Mouse (Mus musculus) limb, embryonic 12.5 days (tissue): ENCODE results near the gene Lrp10. TPM values are rescaled to one million over a fixed set of nuclear protein-coding genes. Genes with fewer than 3 reads are reported as not detected.

Experiments used
- ATAC-seq: fragments of 200-750 bp; cut with Nextera tagmentation; 2 replicates; pipeline ENCODE4 v1.8.0; 2017; ENCODE audit warnings: low read depth, moderate TSS enrichment; ENCODE audit not compliant: insufficient number of reproducible peaks, insufficient read depth, low FRiP score, low TSS enrichment
- H3K27ac ChIP-seq: fragments of 300-500 bp; sonication (generic); 2 replicates; pipeline ENCODE4 v1.5.1; 2016; ENCODE audit warnings: mild to moderate bottlenecking, moderate library complexity
- H3K27me3 ChIP-seq: fragments of 300-500 bp; sonication (generic); 2 replicates; pipeline ENCODE4 v1.6.1; 2016; ENCODE audit warnings: mild to moderate bottlenecking, moderate library complexity
- H3K36me3 ChIP-seq: fragments of 300-500 bp; sonication (generic); 2 replicates; pipeline ENCODE4 v1.6.1; 2016; ENCODE audit warnings: mild to moderate bottlenecking, moderate library complexity
- H3K4me1 ChIP-seq: fragments of 300-500 bp; sonication (generic); replicated peaks from 2 replicates; pipeline ENCODE4 v1.6.1; 2016
- H3K4me2 ChIP-seq: fragments of 300-500 bp; sonication (generic); 2 replicates; pipeline ENCODE4 v1.6.1; 2016; ENCODE audit warnings: mild to moderate bottlenecking, moderate library complexity
- H3K4me3 ChIP-seq: fragments of 300-500 bp; sonication (generic); replicated peaks from 2 replicates; pipeline ENCODE4 v1.5.1; 2016; ENCODE audit warnings: mild to moderate bottlenecking
- H3K9ac ChIP-seq: fragments of 300-500 bp; sonication (generic); replicated peaks from 2 replicates; pipeline ENCODE4 v1.6.1; 2016; ENCODE audit warnings: mild to moderate bottlenecking, moderate library complexity
- H3K9me3 ChIP-seq: fragments of 300-500 bp; sonication (generic); 2 replicates; pipeline ENCODE4 v1.6.1; 2016; ENCODE audit warnings: mild to moderate bottlenecking, moderate library complexity
- WGBS: fragments of 180-500 bp; shearing (Covaris S2); methylation state at CpG from one replicate; pipeline ENCODE4 v1.1.7; 2016; 5-methylcytosine and 5-hydroxymethylcytosine counted together
- polyA plus RNA-seq: library from polyadenylated mRNA; unstranded; fragments of >200 nt; fragmentation: Nextera tagmentation; extraction: Ambion mirVana; gene quantifications from 2 replicates; pipeline ENCODE4 v1.2.1, GENCODE M21; 2016

The Lrp10 gene
- polyA plus RNA-seq, 1 experiment from 2014 or later, result 28.7 TPM

DNA sequence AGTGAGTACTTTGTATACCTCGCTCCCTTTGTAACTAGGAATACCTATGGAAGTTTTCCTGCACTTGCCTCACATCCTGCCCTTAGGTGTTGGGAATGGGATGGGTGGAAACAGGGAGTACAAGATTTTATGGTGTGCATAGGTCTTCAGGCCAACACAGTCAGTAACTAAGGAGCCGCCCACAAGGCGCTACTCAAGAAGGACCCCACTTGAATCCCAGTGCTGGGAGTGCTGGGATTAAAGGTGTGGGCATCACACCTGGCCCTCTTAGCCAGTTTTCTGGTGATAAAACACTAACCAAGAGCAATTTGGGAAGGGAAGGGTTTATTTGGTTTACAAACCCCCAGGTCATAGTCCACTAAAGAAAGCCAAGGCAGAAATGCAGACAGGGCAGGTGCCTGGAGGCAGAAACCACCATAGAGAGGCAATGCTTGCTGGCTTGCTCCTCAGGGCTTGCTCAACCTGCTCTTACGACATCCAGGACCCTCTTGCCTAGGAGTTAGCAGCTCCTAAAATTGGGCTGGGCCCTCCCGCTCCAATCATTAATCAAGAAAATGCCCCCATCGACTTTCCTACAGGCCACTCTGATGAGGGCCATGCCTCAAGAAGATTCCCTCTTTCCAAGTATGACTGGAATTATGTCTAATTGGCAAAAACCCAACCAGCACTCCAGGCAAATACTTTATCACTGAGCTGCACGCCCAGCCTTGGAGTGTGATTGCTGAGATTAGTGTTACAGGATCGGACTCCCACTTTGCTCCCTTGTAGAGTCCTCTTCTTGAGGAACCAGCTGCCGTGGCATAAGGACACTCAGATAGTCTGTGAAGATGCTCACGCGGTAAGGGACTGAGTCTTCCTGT is 9.0 kb upstream of the Lrp10 start:
- Histone ChIP-seq H3K9me3 (no peaks in the 10 kb centered on the region), H3K27me3 (no peaks in the 10 kb centered on the region), H3K36me3 (no peaks in the 10 kb centered on the region), H3K4me1 (no peaks in the 10 kb centered on the region), H3K4me3 (no peak overlapping the region), H3K27ac (no peak overlapping the region), H3K9ac (no peak overlapping the region), H3K4me2 (no peak overlapping the region)
- no peak for ATAC-seq
- WGBS, result 85% methylated on average over 11 of the region's 11 CpGs

DNA sequence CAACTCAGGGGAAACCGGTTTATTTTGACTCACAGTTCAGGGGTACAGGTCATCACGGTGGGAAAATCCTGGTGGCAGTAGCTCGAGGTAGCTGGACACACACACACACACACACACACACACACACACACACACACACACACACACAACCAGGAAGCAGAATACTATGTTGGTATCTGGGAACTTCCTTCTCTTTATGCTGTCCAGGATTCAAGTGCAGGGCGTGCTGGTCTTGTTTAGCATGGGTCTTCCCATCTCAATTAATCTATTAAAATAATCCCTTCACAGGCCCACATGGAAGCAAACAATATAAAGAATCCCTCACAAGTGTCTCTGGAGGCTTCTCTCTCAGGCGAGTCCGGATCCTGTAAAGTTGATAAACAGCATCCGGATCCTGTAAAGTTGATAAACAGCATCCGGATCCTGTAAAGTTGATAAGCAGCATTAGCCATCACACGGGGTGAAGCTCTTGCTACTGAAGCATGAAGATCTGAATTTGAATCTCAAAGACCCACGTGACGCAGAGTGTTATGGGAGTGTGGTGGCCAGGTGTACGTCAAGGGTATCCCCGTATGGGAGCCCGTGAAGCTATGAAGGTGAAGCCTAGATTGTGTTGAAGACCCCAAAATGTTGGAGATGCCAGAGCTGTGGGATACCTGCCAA is 5.9 kb upstream of the Lrp10 start:
- Histone ChIP-seq H3K4me1 (no peaks in the 10 kb centered on the region), H3K4me2 (no peak overlapping the region), H3K27ac (no peak overlapping the region), H3K4me3 (no peak overlapping the region), H3K9ac (no peak overlapping the region), H3K36me3 (no peaks in the 10 kb centered on the region), H3K27me3 (no peaks in the 10 kb centered on the region), H3K9me3 (no peaks in the 10 kb centered on the region)
- ATAC-seq, result no peak
- 90% methylated on average over 14 of the region's 14 CpGs for WGBS

DNA sequence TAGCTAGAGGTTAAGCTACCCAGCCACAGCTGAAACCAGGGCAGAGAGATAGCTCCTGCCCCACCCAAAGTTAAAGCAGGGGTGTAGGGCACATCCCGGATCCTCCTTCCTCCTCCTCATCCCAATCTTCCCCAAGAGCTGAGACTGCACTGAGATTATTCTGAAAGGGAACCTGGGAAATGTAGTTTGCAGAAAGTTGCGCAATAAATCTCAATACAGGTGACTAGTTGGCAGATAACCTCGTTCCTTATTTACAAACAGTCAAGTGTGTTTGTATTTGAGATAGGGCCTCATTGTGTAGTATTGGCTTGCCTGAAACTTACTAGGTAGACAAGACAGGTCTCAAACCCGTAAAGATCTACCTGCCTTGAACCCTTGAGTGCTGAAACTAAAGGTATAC is 1.8 kb upstream of the Lrp10 start:
- no peaks in the 10 kb centered on the region for H3K27me3 ChIP-seq
- WGBS, result 76% methylated on average over 4 of the region's 4 CpGs
- no peak overlapping the region for H3K4me3 ChIP-seq
- H3K36me3 ChIP-seq, result peaks cover 2% of the 10 kb centered on the region; the same call in 1 of the 2 replicates
- no peak overlapping the region for H3K27ac ChIP-seq
- H3K4me2 ChIP-seq, result no peak overlapping the region
- H3K9me3 ChIP-seq, result no peaks in the 10 kb centered on the region
- H3K4me1 ChIP-seq, result no peaks in the 10 kb centered on the region; the same call in 1 of the 2 replicates
- no peak for ATAC-seq
- no peak overlapping the region for H3K9ac ChIP-seq

DNA sequence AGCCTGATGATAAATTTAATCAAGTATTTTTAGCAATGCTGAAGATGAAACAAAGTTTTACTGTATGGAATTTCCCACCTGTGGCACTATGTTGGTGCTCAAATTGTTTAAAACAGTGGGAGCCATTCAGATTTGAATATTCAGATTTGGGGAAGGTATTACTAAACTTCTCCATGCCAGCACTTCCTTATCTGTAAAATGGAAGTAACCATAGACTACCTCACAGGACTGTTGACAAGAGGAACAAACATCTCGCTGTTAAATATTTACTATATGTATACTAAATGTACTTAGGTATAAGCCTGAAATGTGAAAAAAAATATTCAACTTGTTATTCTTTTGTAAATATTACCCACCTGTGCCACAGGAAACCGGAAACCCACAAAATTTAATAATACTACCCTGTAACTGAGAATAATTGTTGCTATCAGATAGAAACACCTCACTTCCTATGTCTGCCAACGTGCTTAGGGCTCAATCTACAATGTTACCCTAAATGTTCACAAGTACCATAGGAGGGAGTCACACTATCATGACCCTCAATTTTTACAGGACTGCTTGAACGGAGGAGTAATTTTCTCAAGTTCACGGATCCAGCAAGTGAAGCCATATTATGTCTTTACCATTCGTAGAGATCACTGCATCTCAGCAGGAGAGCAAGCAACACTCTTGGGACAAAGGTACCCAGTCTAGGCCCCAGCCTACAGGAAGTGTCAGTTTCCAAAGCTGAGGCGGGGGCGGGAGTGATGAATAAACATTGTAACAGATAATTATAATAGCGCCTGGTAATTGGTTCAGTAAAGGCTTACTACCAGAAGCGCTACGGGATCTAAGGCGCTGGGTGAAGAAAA is 604 bp upstream of the Lrp10 start:
- H3K27ac ChIP-seq, result no peak overlapping the region
- WGBS, result 13% methylated on average over 12 of the region's 12 CpGs
- H3K4me1 ChIP-seq, result no peaks in the 10 kb centered on the region; the same call in 1 of the 2 replicates
- peak overlapping the region; percentile 82 for H3K4me2 ChIP-seq
- H3K36me3 ChIP-seq, result peaks cover 14% of the 10 kb centered on the region
- ATAC-seq, result peak; percentile 22; the same call in 1 of the 2 replicates
- H3K9me3 ChIP-seq, result no peaks in the 10 kb centered on the region
- H3K9ac ChIP-seq, result peak overlapping the region; percentile 71; the same call in 1 of the 2 replicates
- H3K4me3 ChIP-seq, result peak overlapping the region; percentile 83
- H3K27me3 ChIP-seq, result no peaks in the 10 kb centered on the region

DNA sequence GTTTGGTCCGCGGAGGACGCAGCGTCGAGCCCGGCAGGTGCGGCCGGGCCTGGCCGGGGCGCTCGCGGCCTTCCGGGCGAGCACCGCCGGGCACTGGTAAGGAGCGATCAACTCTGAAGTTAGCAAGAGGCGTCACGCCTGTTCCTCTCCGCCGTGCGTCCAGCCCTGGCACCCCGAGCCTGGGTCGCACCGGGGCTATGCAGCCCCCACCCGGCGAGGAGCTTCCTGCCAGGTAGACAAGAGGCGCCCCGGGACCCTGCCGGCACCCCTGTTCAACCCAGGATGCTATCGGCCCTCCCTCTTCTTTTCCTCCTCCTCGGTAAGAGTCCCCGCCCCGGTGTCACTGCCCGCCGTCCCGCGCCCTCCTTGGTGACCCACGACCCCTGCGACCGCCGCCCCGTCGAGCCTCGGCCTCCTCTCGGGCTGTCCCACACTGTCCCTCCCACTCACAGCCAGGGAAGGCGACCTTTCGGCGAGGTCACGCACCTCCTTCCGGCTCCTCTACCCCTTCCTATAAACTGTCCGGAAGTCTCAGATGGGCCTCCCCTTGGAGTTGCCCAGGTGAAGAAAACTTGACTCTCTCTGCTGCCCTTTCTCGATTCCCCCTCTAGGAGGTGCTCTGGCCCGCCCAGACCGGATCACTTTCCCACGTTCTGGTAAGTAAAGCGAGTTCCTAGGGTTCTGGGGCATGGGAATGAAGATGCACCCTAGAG is 512 bp downstream of the Lrp10 start:
- peaks cover 25% of the 10 kb centered on the region for H3K36me3 ChIP-seq
- peak overlapping the region; percentile 71 for H3K9ac ChIP-seq
- ATAC-seq, result peak; percentile 80
- H3K4me1 ChIP-seq, result no peaks in the 10 kb centered on the region; the same call in 1 of the 2 replicates
- H3K4me2 ChIP-seq, result peak overlapping the region; percentile 82
- peak overlapping the region; percentile 83 for H3K4me3 ChIP-seq
- 2% methylated on average over 45 of the region's 57 CpGs for WGBS
- no peaks in the 10 kb centered on the region for H3K9me3 ChIP-seq
- H3K27me3 ChIP-seq, result no peaks in the 10 kb centered on the region
- H3K27ac ChIP-seq, result peak overlapping the region; percentile 69

DNA sequence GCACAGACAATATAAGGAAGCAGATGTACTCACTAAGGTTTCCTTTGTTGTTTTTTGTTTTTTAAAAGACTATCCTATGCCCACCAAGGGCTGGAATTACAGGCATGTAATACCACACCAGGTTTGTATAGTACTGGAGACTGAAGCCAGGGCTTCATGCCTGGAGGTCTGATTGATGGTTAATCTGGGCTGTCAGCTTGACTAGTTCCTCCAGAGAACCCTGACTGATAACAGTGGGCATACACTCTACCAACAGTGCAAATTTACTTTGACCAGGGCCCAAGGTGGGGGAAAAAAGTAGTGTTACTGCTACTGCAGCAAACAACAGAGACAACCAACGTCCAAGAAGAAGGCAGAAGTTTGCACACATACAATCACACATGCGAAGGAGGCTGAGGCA is 7.5 kb downstream of the Lrp10 start:
- H3K36me3 ChIP-seq, result peaks cover 44% of the 10 kb centered on the region
- no peak overlapping the region for H3K4me3 ChIP-seq
- no peak overlapping the region for H3K4me2 ChIP-seq
- peaks cover 12% of the 10 kb centered on the region for H3K4me1 ChIP-seq
- 91% methylated on average over 2 of the region's 2 CpGs for WGBS
- H3K27me3 ChIP-seq, result peaks cover 7% of the 10 kb centered on the region
- no peaks in the 10 kb centered on the region for H3K9me3 ChIP-seq
- no peak overlapping the region for H3K9ac ChIP-seq
- ATAC-seq, result no peak
- H3K27ac ChIP-seq, result no peak overlapping the region

DNA sequence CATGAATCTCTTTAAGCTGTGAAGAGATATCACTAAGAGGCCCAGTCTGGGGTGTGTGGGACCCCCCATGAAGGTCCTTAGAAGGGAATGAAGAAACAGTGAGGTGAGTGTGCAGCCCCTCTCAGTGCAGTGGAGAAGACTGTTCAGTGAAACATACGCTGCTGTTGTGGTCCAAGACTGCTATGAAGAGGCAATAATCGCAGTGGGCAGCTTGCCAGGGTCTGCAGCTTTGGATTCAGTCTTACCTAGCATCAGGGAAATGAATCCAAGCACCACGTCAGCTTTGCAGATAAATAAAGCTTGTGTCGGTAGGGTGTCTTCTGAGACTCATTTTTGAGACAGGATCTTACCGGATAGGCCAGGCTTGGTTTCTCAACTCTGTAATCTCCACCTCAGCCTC is 8.7 kb downstream of the Lrp10 start:
- no peak for ATAC-seq
- no peak overlapping the region for H3K4me3 ChIP-seq
- H3K9me3 ChIP-seq, result no peaks in the 10 kb centered on the region
- H3K27me3 ChIP-seq, result peaks cover 19% of the 10 kb centered on the region
- H3K4me2 ChIP-seq, result no peak overlapping the region
- H3K9ac ChIP-seq, result no peak overlapping the region
- WGBS, result 78% methylated on average over 5 of the region's 5 CpGs
- peaks cover 37% of the 10 kb centered on the region for H3K36me3 ChIP-seq
- 0 out of 2 replicates have a peak overlapping the region, but pooled peaks have one; percentile 23 for H3K27ac ChIP-seq
- peaks cover 17% of the 10 kb centered on the region for H3K4me1 ChIP-seq

DNA sequence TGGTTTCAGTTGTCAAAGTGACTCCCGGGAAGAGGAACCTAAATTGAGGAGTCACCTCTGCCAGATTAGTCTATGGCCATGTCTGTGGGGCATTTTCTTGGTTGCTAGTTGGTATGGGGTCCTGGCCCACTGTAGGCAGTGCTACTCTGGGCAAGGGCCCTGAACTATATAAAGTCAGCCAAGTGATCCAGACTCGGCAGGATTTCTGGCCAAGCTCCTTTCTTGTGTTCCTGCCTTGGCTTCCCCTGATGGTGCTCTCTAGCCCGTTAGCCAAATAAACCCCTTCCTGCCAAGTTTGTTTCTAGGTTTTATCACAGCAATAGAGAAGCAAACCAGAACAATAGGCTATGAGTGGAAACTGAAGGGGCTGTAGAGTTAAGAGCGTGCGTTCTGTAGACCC is 10.8 kb downstream of the Lrp10 start:
- Histone ChIP-seq H3K27me3 (peaks cover 40% of the 10 kb centered on the region), H3K4me1 (peaks cover 21% of the 10 kb centered on the region), H3K9ac (no peak overlapping the region), H3K36me3 (peaks cover 17% of the 10 kb centered on the region), H3K4me2 (no peak overlapping the region), H3K9me3 (no peaks in the 10 kb centered on the region), H3K4me3 (no peak overlapping the region), H3K27ac (no peak overlapping the region)
- ATAC-seq, result no peak
- WGBS, result 79% methylated on average over 5 of the region's 5 CpGs

DNA sequence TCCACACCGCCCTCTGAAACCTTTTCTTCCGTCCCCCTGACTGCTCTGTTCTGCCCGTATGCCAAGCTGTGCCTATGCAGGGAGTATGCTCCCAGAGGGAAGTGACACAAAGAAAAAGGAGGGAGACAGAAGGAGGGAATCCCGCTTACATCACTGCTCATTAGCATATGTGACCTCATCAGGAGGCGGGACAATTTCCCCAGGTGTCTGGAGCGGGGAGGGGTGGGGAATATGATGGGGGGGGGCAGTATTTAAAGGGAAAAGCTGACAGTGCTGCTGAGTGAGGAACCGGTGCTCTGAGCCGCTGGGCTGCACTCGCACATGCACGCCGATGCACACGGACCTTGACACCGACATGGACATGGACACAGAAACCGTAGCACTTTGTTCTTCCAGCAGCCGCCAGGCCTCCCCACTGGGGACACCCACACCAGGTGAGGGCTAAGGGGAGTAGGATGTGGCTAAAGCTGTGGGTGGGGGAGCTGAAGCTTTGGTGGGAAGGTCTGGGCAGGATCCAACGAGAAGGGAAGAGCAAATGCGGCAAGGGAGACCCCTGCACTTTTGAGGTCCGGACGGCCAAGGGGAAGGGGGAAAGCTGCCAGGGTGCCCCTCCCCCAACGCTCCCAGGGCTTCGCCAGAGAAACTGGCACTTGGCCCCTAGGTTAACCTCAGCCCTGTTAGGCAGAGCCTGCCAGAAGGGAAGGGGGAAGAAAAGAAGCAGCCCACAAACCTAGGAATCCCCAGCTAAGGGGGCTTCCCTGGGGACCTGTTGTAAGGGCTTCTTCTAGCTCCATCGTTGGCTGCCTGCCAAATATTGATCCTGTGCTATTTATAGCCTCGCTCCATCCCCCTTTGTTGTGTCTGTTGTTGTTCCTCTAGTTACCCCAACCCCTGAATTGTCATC is 12.3 kb downstream of the Lrp10 start, which contains the start of gene Rem2:
Rem2 (plus strand) TSS at position 160 of the 904 bp plus-strand sequence.
- Histone ChIP-seq H3K36me3 (peaks cover 4% of the 10 kb centered on the region; the same call in 1 of the 2 replicates), H3K4me2 (peak within 1 kb of the TSS; percentile 95), H3K4me3 (peak within 1 kb of the TSS; percentile 50), H3K27me3 (peaks cover 55% of the 10 kb centered on the region), H3K4me1 (peaks cover 21% of the 10 kb centered on the region), H3K9ac (peak within 1 kb of the TSS; percentile 65), H3K27ac (no peak within 1 kb of the TSS), H3K9me3 (no peaks in the 10 kb centered on the region)
- WGBS, result under 1% methylated on average over 23 of the region's 23 CpGs
- peak; percentile 47 for ATAC-seq
